Mouse (Mus musculus) neural tube, embryonic 14.5 days (tissue): ENCODE data around the gene Fuca2. TPM values are rescaled to one million over a fixed set of nuclear protein-coding genes. Genes with fewer than 3 reads are reported as not detected.

Experiments used
- ATAC-seq: fragments of 200-750 bp; cut with Nextera tagmentation; 2 replicates; pipeline ENCODE4 v1.8.0; 2017; ENCODE audit warnings: low read depth, mild to moderate bottlenecking, moderate TSS enrichment, moderate library complexity
- H3K27ac ChIP-seq: fragments of 300-500 bp; sonication (generic); 2 replicates; pipeline ENCODE4 v1.5.1; 2014; ENCODE audit warnings: low read depth, mild to moderate bottlenecking, control low read depth, low read length, moderate library complexity, mixed read lengths
- H3K27me3 ChIP-seq: fragments of 300-500 bp; sonication (generic); 2 replicates; pipeline ENCODE4 v1.6.1; 2014; ENCODE audit warnings: low read length; ENCODE audit not compliant: control insufficient read depth, insufficient read depth
- H3K36me3 ChIP-seq: fragments of 300-500 bp; sonication (generic); 2 replicates; pipeline ENCODE4 v1.6.1; 2014; ENCODE audit warnings: low read length, mixed read lengths; ENCODE audit not compliant: control insufficient read depth, insufficient read depth
- H3K4me1 ChIP-seq: fragments of 300-500 bp; sonication (generic); 2 replicates; pipeline ENCODE4 v1.6.1; 2014; ENCODE audit warnings: low read length; ENCODE audit not compliant: control insufficient read depth, insufficient read depth
- H3K4me2 ChIP-seq: fragments of 300-500 bp; sonication (generic); 2 replicates; pipeline ENCODE4 v1.6.1; 2014; ENCODE audit warnings: mild to moderate bottlenecking, low read depth, low read length, control low read depth
- H3K4me3 ChIP-seq: fragments of 300-500 bp; sonication (generic); 2 replicates; pipeline ENCODE4 v1.5.1; 2014; ENCODE audit warnings: low read depth, low read length, control low read depth, mixed read lengths
- H3K9ac ChIP-seq: fragments of 300-500 bp; sonication (generic); replicated peaks from 2 replicates; pipeline ENCODE4 v1.6.1; 2014; ENCODE audit warnings: low read depth, mild to moderate bottlenecking, control low read depth, low read length, mixed read lengths
- H3K9me3 ChIP-seq: fragments of 300-500 bp; sonication (generic); 2 replicates; pipeline ENCODE4 v1.6.1; 2016; ENCODE audit warnings: low read length; ENCODE audit not compliant: control insufficient read depth
- WGBS: fragments of 180-500 bp; shearing (Covaris S2); extraction: QIAGEN DNeasy Blood & Tissue Kit; methylation state at CpG from one replicate; pipeline ENCODE4 v1.1.7; 2014; 5-methylcytosine and 5-hydroxymethylcytosine counted together
- polyA plus RNA-seq: library from polyadenylated mRNA; unstranded; fragments of >200 nt; fragmentation: Nextera tagmentation; extraction: Ambion mirVana; gene quantifications from 2 replicates; pipeline ENCODE4 v1.2.1, GENCODE M21; 2014

The Fuca2 gene
- polyA plus RNA-seq, 1 experiment from 2014 or later, result 47.5 TPM

DNA sequence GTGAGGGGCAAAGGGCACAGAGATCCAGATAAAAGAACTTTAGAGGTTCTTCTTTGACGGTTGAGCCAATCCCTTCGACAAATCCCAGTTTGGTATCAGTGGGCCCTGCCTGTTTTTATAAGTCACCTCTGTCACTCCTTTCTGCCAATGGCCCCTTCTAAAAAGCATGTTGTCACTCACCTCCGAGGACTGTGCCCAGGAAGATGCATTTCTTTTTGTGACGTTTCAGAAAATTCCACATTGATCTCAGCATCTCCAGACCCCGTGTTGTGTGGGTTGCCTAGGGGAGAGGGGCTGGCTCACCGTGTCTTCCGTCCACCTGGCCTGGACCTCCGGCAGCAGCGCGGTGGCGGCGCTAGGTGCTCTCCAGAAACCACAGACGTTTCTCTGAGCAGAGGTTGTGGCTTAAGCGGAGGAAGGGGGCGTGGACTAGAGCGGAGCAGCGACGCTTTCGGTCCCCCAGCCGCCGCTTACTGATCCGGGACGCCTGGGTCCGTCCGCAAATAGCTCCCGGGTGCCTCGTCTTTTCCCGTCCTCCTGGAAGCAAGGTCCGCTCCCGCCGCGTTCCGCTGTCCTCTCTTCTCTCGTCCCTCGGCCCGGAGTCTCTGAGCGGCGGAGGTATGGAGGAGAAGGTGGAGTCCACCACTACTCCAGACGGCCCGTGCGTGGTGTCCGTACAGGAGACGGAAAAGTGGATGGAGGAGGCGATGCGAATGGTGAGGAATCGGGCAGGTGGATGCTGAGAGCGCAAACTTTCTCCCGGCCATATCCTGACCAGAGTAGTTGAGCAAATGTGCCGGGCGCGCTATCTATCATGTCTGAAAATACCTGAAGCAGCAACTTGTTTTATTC, 53.5 kb downstream of the Fuca2 start, which contains the start of the genes Adat2 and Pex3:
Adat2 (plus strand) TSS at position 249 of the 852 bp plus-strand sequence.
Pex3 (minus strand) TSS at position 497 of the 852 bp plus-strand sequence.
- H3K4me3 ChIP-seq, result peak within 1 kb of the TSS; percentile 53

DNA sequence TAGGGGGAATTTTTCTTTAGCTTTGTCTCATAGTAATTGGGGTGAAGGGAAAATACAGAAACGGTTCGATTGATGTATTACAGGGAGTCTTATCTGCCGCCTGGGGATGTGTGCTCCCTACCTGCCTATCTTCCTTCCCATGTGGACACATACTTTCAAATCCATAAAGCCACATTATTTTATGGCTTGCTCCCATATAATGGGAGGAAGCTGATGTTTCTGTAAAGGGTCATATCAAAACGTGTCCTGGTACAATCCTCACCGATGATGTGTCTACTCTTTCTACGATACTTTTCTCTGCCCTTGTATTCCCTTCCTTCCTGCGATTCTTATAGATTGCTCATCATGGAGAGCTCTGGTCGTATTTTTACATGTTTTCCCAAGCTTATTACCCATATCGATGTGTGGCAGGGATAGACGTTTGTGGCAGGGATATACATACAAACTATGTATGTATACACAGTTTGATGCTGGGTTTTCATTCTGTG, 54.2 kb downstream of the Fuca2 start:
- Histone ChIP-seq H3K9me3 (no peaks in the 10 kb centered on the region), H3K4me3 (peak overlapping the region; percentile 53), H3K9ac (peak overlapping the region; percentile 67), H3K36me3 (no peaks in the 10 kb centered on the region), H3K27ac (no peak overlapping the region), H3K27me3 (no peaks in the 10 kb centered on the region), H3K4me1 (no peaks in the 10 kb centered on the region), H3K4me2 (peak overlapping the region; percentile 57)
- peak; percentile 23; the same call in 1 of the 2 replicates for ATAC-seq
- 24% methylated on average over 10 of the region's 10 CpGs for WGBS

More for the DNA sequence above, 53.5 kb downstream of the Fuca2 start, which contains the start of the genes Adat2 and Pex3:
- Histone ChIP-seq H3K9ac (peak within 1 kb of the TSS; percentile 67), H3K9me3 (no peaks in the 10 kb centered on the region), H3K27me3 (no peaks in the 10 kb centered on the region), H3K4me1 (no peaks in the 10 kb centered on the region), H3K36me3 (no peaks in the 10 kb centered on the region), H3K4me2 (peak within 1 kb of the TSS; percentile 57), H3K27ac (peak within 1 kb of the TSS; percentile 23; the same call in 1 of the 2 replicates)
- peak; percentile 98 for ATAC-seq
- WGBS, result under 1% methylated on average over 51 of the region's 51 CpGs

DNA sequence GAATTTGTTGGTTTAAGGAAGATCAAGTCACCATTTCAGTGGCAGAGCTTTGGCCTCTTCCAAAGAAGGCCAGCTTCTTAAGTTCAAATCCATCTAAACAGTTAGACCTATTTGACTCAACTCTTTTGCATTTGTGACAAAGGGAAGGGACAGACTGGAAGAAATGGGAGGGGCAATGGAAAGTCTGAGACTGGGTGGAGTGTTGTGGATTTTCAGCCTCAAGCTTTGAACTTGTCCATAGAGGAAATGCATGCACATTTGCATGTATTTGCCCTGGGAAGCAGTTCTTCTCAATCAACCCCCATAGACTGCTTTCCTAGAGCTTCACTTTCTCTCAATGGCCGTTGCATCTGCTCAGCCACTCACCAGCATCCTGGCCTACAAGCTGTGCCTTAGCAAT, 55.0 kb downstream of the Fuca2 start:
- ATAC-seq, result no peak
- Histone ChIP-seq H3K36me3 (no peaks in the 10 kb centered on the region), H3K9ac (no peak overlapping the region), H3K27me3 (no peaks in the 10 kb centered on the region), H3K4me1 (no peaks in the 10 kb centered on the region), H3K4me3 (no peak overlapping the region), H3K9me3 (no peaks in the 10 kb centered on the region), H3K4me2 (no peak overlapping the region), H3K27ac (no peak overlapping the region)
- WGBS, result 85% methylated on average over 1 of the region's 1 CpGs

DNA sequence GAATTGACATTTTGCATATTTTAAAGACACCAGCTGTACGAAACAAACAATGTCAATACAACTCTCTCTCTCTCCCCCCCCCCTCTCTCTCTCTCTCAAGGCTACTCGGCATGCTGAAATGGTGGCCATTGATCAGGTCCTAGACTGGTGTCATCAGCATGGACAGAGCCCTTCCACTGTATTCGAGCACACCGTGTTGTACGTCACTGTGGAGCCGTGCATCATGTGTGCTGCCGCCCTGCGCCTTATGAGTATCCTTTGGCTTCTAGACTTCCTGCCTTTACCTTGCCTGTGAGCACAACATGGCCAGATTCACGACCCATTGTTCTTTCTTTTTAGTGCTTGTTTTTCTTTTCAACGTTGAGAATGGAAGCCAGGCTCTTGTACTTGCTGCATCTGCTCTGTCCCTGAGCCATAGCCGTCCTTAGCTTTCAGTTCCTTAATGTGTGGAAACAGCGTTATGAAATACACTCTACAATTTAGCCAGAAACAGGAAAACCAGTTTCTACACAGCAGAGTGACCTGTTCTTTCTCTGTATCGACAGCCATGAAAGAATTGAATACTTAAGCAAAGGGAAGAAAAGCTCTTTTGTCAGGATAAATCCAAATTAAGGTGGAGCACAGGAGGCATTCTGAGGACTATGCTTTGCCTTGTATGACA, 60.8 kb downstream of the Fuca2 start:
- WGBS, result 84% methylated on average over 13 of the region's 13 CpGs
- no peaks in the 10 kb centered on the region for H3K27me3 ChIP-seq
- 0 out of 2 replicates have a peak, but pooled peaks cover 4% of the 10 kb centered on the region for H3K36me3 ChIP-seq
- no peaks in the 10 kb centered on the region for H3K9me3 ChIP-seq
- no peak overlapping the region for H3K4me3 ChIP-seq
- no peak overlapping the region for H3K9ac ChIP-seq
- H3K4me2 ChIP-seq, result no peak overlapping the region
- H3K4me1 ChIP-seq, result no peaks in the 10 kb centered on the region
- ATAC-seq, result no peak
- no peak overlapping the region for H3K27ac ChIP-seq

DNA sequence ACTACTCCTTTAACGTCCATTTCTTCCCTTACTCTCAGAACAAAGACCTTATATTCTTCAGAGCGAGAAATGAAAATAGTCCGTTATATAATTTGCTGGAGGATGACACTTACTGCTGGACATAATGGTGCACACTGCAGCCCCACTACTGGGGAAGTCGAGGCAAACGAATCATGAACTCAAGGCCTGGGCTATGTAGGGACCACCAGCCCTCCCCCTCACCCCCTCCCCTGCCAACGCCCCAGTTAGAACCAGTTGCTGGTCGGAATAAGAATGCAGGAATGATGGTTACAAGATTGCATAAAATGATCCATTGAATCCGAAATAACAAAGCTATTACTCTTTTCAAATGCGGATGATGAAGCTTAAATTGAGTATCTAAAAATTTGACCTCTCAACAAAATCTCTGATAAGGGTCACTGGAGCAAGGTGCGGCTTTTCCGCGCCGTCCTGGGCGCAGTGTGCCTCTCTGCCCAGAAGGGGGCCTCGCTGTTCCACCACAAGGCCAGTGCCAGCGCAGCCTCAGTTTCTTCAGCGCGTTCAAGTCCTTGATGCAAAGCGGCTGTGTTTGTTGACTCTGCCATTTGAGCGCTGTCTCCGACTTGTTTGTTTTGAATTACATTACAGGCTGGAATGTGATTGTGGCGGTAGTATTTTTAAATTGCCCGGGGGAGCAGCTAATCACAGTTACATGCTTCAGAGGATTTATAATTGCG, 65.2 kb downstream of the Fuca2 start:
- H3K9me3 ChIP-seq, result no peaks in the 10 kb centered on the region
- no peaks in the 10 kb centered on the region for H3K27me3 ChIP-seq
- peak overlapping the region; percentile 21; the same call in 1 of the 2 replicates for H3K4me3 ChIP-seq
- H3K36me3 ChIP-seq, result 0 out of 2 replicates have a peak, but pooled peaks cover 4% of the 10 kb centered on the region
- WGBS, result 27% methylated on average over 24 of the region's 24 CpGs
- no peak overlapping the region for H3K27ac ChIP-seq
- H3K9ac ChIP-seq, result peak overlapping the region; percentile 16; the same call in 1 of the 2 replicates
- peak overlapping the region; percentile 49 for H3K4me2 ChIP-seq
- no peaks in the 10 kb centered on the region for H3K4me1 ChIP-seq
- peak; percentile 91 for ATAC-seq

DNA sequence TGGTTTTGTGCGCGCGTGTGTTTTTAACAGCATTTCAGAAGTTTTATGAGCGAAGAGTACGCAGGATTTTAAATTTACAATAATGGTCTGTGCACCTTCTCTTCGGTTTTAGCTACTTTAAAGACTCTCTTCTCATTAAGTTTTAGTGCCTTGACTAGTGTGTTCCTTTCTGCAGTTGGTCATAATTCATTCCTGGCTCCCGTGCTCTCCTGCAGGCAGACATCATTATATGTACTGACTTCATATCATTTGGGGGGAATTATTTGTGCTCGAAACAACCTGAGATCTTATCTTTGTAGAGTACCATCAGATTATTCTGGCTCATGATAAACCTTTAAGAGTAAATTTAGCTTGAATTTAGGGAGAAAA, 65.7 kb downstream of the Fuca2 start:
- H3K27me3 ChIP-seq, result no peaks in the 10 kb centered on the region
- H3K36me3 ChIP-seq, result 0 out of 2 replicates have a peak, but pooled peaks cover 4% of the 10 kb centered on the region
- peak overlapping the region; percentile 49 for H3K4me2 ChIP-seq
- no peak overlapping the region for H3K27ac ChIP-seq
- H3K4me3 ChIP-seq, result peak overlapping the region; percentile 21; the same call in 1 of the 2 replicates
- H3K4me1 ChIP-seq, result no peaks in the 10 kb centered on the region
- peak; percentile 75 for ATAC-seq
- peak overlapping the region; percentile 16; the same call in 1 of the 2 replicates for H3K9ac ChIP-seq
- no peaks in the 10 kb centered on the region for H3K9me3 ChIP-seq
- 23% methylated on average over 8 of the region's 8 CpGs for WGBS

DNA sequence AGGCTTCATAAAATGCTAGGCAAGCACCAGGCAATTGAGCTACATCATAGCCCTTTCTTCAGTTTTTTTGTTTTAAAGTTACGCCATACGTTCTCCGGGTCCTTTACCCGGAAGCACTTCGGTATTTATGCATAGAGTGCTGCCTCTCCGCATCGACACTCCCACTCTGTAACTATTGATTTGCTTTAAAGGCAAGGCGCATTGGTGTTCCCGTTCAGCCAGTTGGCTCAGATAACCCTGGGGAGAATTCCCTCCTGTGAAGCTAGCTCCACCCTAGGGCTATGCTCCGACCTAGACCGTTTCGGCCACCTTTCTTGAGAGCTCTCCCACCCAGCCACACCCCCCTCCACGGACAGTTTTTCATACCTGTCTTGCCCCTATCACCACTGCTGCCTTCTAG, 67.1 kb downstream of the Fuca2 start:
- 60% methylated on average over 13 of the region's 13 CpGs for WGBS
- no peaks in the 10 kb centered on the region for H3K36me3 ChIP-seq
- no peak overlapping the region for H3K27ac ChIP-seq

More for the DNA sequence above, 67.1 kb downstream of the Fuca2 start:
- no peak for ATAC-seq
- Histone ChIP-seq H3K9me3 (no peaks in the 10 kb centered on the region), H3K9ac (no peak overlapping the region), H3K4me2 (no peak overlapping the region), H3K4me3 (no peak overlapping the region), H3K4me1 (peaks cover 7% of the 10 kb centered on the region; the same call in 1 of the 2 replicates), H3K27me3 (no peaks in the 10 kb centered on the region)
